Mouse (Mus musculus): ENCODE results near the gene Tex26. TPM values are rescaled to one million over a fixed set of nuclear protein-coding genes. Genes with fewer than 3 reads are reported as not detected.

Gene Tex26
- polyA plus RNA-seq, 1 experiment from 2014 or later = not detected

GRCm38 (mm10) chr5:149441646-149442276 is 2.3 kb downstream of the Tex26 start:
- ATAC-seq (no peak), DNase-seq (no peak)
- peaks cover 10% of the 10 kb centered on the region for H3K27me3 ChIP-seq (ENCODE audit: insufficient read depth, low read length)
- no peak overlapping the region for H3K4me3 ChIP-seq (ENCODE audit: low read depth, low read length)
- no peaks in the 10 kb centered on the region for H3K9me3 ChIP-seq (ENCODE audit: low read length)
- H3K9ac ChIP-seq (replicated peaks) = no peak overlapping the region
- H3K27ac ChIP-seq (ENCODE audit: low read depth) = no peak overlapping the region
- TF ChIP-seq CTCF (IDR thresholded peaks at IDR 0.05; ENCODE audit: low read depth) (no peak), EP300 (IDR thresholded peaks at IDR 0.05; ENCODE audit: low read depth) (no peak)
- WGBS (ENCODE audit: insufficient replicate concordance) = 68% methylated on average over 14 of the region's 14 CpGs
- H3K36me3 ChIP-seq (replicated peaks; ENCODE audit: insufficient read depth, low read length) = no peaks in the 10 kb centered on the region
- peaks cover 8% of the 10 kb centered on the region for H3K4me1 ChIP-seq (ENCODE audit: insufficient read depth)
- H3K4me2 ChIP-seq (ENCODE audit: low read depth, low read length) = no peak overlapping the region

- TF ChIP-seq EP300 (IDR thresholded peaks at IDR 0.05; ENCODE audit: low read depth) (no peak), CTCF (IDR thresholded peaks at IDR 0.05; ENCODE audit: low read depth) (no peak)
Observed at GRCm38 (mm10) chr5:149442277-149442660, 2.8 kb downstream of the Tex26 start.

GRCm38 (mm10) chr5:149444451-149444850 is 5.0 kb downstream of the Tex26 start:
- H3K9ac ChIP-seq (replicated peaks) = no peak overlapping the region
- no peaks in the 10 kb centered on the region for H3K36me3 ChIP-seq (replicated peaks; ENCODE audit: insufficient read depth, low read length)
- TF ChIP-seq EP300 (IDR thresholded peaks at IDR 0.05; ENCODE audit: low read depth) = no peak
- no peak for TF ChIP-seq CTCF (IDR thresholded peaks at IDR 0.05; ENCODE audit: low read depth)
- peaks cover 6% of the 10 kb centered on the region for H3K4me1 ChIP-seq (ENCODE audit: insufficient read depth)
- ATAC-seq = no peak
- no peak for DNase-seq
- H3K9me3 ChIP-seq (ENCODE audit: low read length) = no peaks in the 10 kb centered on the region
- no peak overlapping the region for H3K27ac ChIP-seq (ENCODE audit: low read depth)
- no peak overlapping the region for H3K4me3 ChIP-seq (ENCODE audit: low read depth, low read length)
- peaks cover 9% of the 10 kb centered on the region for H3K27me3 ChIP-seq (ENCODE audit: insufficient read depth, low read length)
- no peak overlapping the region for H3K4me2 ChIP-seq (ENCODE audit: low read depth, low read length)
- 71% methylated on average over 4 of the region's 4 CpGs for WGBS (ENCODE audit: insufficient replicate concordance)

More at GRCm38 (mm10) chr5:149442277-149442660, 2.8 kb downstream of the Tex26 start:
- H3K4me2 ChIP-seq (ENCODE audit: low read depth, low read length) = no peak overlapping the region
- H3K9ac ChIP-seq (replicated peaks) = no peak overlapping the region
- no peak overlapping the region for H3K4me3 ChIP-seq (ENCODE audit: low read depth, low read length)
- H3K27ac ChIP-seq (ENCODE audit: low read depth) = no peak overlapping the region
- H3K4me1 ChIP-seq (ENCODE audit: insufficient read depth) = peaks cover 8% of the 10 kb centered on the region
- H3K9me3 ChIP-seq (ENCODE audit: low read length) = no peaks in the 10 kb centered on the region
- no peaks in the 10 kb centered on the region for H3K36me3 ChIP-seq (replicated peaks; ENCODE audit: insufficient read depth, low read length)
- peaks cover 10% of the 10 kb centered on the region for H3K27me3 ChIP-seq (ENCODE audit: insufficient read depth, low read length)
- WGBS (ENCODE audit: insufficient replicate concordance) = 80% methylated on average over 15 of the region's 15 CpGs
- no peak for ATAC-seq
- DNase-seq = no peak

- WGBS (ENCODE audit: insufficient replicate concordance) = 53% methylated on average over 7 of the region's 7 CpGs
- H3K9me3 ChIP-seq (ENCODE audit: low read length) = no peaks in the 10 kb centered on the region
- H3K36me3 ChIP-seq (replicated peaks; ENCODE audit: insufficient read depth, low read length) = no peaks in the 10 kb centered on the region
- H3K27ac ChIP-seq (ENCODE audit: low read depth) = no peak overlapping the region
- no peak overlapping the region for H3K4me3 ChIP-seq (ENCODE audit: low read depth, low read length)
- no peak for DNase-seq
- no peak overlapping the region for H3K4me2 ChIP-seq (ENCODE audit: low read depth, low read length)
- no peaks in the 10 kb centered on the region for H3K4me1 ChIP-seq (ENCODE audit: insufficient read depth)
- TF ChIP-seq EP300 (IDR thresholded peaks at IDR 0.05; ENCODE audit: low read depth) = no peak
- H3K9ac ChIP-seq (replicated peaks) = no peak overlapping the region
- no peaks in the 10 kb centered on the region for H3K27me3 ChIP-seq (ENCODE audit: insufficient read depth, low read length)
- ATAC-seq = no peak
Observed at GRCm38 (mm10) chr5:149446495-149446894, 7.0 kb downstream of the Tex26 start.

- H3K9me3 ChIP-seq (ENCODE audit: low read length) = no peaks in the 10 kb centered on the region
- TF ChIP-seq CTCF (IDR thresholded peaks at IDR 0.05; ENCODE audit: low read depth) (peak; percentile 35), EP300 (IDR thresholded peaks at IDR 0.05; ENCODE audit: low read depth) (no peak)
- WGBS (ENCODE audit: insufficient replicate concordance) = 78% methylated on average over 5 of the region's 5 CpGs
- ATAC-seq (no peak), DNase-seq (no peak)
- no peaks in the 10 kb centered on the region for H3K36me3 ChIP-seq (replicated peaks; ENCODE audit: insufficient read depth, low read length)
- H3K27me3 ChIP-seq (ENCODE audit: insufficient read depth, low read length) = no peaks in the 10 kb centered on the region
- no peaks in the 10 kb centered on the region for H3K4me1 ChIP-seq (ENCODE audit: insufficient read depth)
- H3K4me3 ChIP-seq (ENCODE audit: low read depth, low read length) = no peak overlapping the region
- H3K9ac ChIP-seq (replicated peaks) = no peak overlapping the region
- H3K4me2 ChIP-seq (ENCODE audit: low read depth, low read length) = no peak overlapping the region
- H3K27ac ChIP-seq (ENCODE audit: low read depth) = no peak overlapping the region
Observed at GRCm38 (mm10) chr5:149447733-149448132, 8.3 kb downstream of the Tex26 start.

GRCm38 (mm10) chr5:149449406-149449805 is 9.9 kb downstream of the Tex26 start:
- ATAC-seq = no peak
- DNase-seq = no peak
- H3K27me3 ChIP-seq (ENCODE audit: insufficient read depth, low read length) = no peaks in the 10 kb centered on the region
- H3K27ac ChIP-seq (ENCODE audit: low read depth) = no peak overlapping the region
- no peak overlapping the region for H3K4me2 ChIP-seq (ENCODE audit: low read depth, low read length)
- H3K4me3 ChIP-seq (ENCODE audit: low read depth, low read length) = no peak overlapping the region
- TF ChIP-seq CTCF (IDR thresholded peaks at IDR 0.05; ENCODE audit: low read depth) = no peak
- TF ChIP-seq EP300 (IDR thresholded peaks at IDR 0.05; ENCODE audit: low read depth) = no peak
- no peaks in the 10 kb centered on the region for H3K36me3 ChIP-seq (replicated peaks; ENCODE audit: insufficient read depth, low read length)
- H3K4me1 ChIP-seq (ENCODE audit: insufficient read depth) = no peaks in the 10 kb centered on the region
- 75% methylated on average over 7 of the region's 7 CpGs for WGBS (ENCODE audit: insufficient replicate concordance)
- H3K9ac ChIP-seq (replicated peaks) = no peak overlapping the region
- no peaks in the 10 kb centered on the region for H3K9me3 ChIP-seq (ENCODE audit: low read length)
